Mouse (Mus musculus) spleen, adult 18-20 months (tissue): Measurements from ENCODE around the gene Ucma.

ENCODE experiments used
- DNase-seq, 2 experiments: peaks; one replicate each; pipeline ENCODE4 v3.0.0; 2022; ENCODE audit warnings: mixed read lengths in 2 of 2

The Ucma gene

GRCm38 (mm10) chr2:5007107-5007506, 31.2 kb downstream of the Ucma start:
- DNase-seq = no peak

GRCm38 (mm10) chr2:5011898-5012490, 36.1 kb downstream of the Ucma start:
- DNase-seq = no peak

- peak; percentile 78 to 87 for DNase-seq
These were observed 36.8 kb downstream of the Ucma start, which contains the start of gene Mcm10 for GRCm38 (mm10) chr2:5012491-5013324. Gene Mcm10, minus strand, starts transcription at chr2:5012791.

DNA sequence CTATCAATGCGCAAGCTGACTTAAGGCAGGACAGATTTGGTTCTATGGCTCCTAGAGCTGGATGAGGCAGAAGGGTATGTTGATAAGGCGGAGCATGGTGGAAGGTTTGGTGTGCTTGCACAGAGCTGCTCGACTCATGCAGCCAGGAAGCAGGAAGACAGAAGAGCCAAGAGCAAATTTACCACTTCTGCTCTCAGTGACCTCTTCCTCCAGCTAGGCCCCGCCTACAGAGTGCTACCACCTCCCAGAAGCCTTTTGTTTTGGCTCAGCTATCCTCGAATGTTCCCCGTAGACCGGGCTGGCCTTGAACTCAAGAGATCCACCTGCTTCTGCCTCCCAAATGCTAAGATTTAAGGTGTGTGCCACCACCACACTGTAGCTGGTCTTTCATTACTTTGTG, 38.7 kb downstream of the Ucma start:
- DNase-seq = peak in 1 of 2 experiments; percentile 12

- DNase-seq = no peak
These were observed 39.6 kb downstream of the Ucma start for GRCm38 (mm10) chr2:5015527-5015926.

DNA sequence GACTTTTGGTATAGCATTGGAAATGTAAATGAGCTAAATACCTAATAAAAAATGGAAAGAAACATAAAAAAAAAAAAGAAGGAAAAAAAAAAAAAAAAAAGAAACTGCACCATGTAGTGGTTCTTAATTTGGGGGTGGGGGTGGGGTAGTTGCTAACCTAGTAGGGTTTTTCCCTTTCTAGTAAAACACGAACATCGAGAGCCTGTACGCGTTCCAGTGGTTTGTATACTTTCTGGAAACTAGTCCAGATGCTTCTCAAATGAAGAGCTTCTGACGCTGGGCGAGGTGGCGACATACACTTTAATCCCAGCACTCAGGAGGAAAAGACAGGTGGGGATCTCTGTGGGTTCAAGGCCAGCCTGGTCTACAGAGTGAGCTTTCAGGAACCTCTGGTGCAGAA, 41.0 kb downstream of the Ucma start:
- DNase-seq = no peak

GRCm38 (mm10) chr2:5019708-5020107, 43.8 kb downstream of the Ucma start:
- DNase-seq = no peak

- no peak for DNase-seq
These were observed 47.4 kb downstream of the Ucma start for GRCm38 (mm10) chr2:5023275-5023674.

DNA sequence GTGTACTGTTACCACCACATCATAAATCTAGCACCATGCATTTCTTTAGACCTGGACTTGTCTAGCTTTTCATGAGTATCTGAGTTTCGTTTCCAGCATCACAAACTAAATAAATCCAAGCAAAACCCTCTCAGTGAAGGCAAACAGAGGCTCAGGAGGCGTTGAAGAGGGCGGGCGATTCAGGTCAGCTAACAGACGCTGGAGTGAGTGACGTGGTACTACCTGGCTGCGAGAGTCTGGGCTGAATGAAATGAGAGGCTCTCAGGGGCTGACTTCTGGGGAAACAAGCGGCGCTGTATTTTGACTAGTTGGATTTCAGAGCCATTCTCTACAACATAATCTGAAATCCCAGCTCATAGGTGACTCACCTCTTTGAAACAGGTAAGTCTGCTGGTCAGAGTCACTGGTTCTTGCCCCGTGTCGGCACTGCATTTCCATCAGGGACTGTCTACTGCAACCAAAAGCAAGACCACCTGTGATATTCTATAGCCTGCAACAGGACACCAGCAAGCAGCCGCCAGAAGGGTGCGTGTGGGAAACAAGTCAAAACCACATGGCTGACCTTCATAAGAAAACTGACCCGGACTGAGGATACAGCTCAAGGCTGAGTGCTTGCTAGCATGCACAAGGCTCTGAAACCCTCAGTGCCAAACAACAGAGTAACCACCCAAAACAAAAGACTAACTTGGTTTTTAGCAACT, 47.9 kb downstream of the Ucma start:
- DNase-seq = no peak

DNA sequence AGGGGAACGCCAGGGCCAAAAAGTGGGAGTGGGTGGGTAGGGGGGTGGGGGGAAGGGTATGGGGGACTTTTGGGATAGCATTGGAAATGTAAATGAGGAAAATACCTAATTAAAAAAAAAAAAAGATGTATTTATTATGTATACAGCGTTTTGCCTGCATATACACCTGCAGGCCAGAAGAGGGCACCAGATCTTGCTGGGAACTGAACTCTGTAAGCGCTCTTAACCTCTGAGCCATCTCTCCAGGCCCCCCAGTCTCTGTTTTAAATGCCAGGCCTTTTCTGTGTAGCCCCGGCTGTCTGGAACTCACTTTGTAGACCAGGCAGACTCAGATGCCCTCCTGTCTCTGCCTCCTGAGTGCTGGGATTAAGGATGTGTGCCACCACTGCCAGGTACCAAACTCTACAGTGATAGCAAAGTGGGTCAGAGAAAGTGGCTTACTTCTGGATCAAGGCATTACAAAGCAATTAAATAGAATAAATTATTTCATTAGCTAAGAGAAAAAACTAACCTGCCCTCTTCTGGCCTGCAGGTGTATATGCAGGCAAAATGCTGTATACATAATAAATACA, 49.3 kb downstream of the Ucma start:
- DNase-seq = no peak

GRCm38 (mm10) chr2:5027057-5027456, 51.1 kb downstream of the Ucma start:
- DNase-seq = no peak

DNA sequence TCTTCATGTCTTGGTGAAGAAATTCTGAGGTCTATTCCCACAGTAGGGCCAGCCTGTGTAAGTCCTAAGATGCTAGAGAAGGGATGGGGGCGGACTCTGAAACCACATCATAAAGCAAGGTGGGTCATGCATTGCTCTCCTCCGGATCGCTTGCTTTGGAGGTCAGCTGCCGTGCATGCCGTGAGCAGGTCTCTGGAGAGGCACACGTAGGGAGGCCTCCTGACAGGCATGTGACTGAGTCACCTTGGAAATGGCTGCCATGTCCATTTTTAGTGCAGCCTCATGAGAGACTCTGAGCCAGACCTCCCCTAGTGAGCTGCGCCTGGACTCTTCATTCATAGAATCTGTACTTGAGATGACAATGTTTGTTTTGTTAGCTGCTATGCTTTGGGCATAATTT, 52.1 kb downstream of the Ucma start:
- DNase-seq = no peak

GRCm38 (mm10) chr2:5029808-5030207, 53.9 kb downstream of the Ucma start:
- no peak for DNase-seq

- DNase-seq = no peak
These were observed 55.3 kb downstream of the Ucma start for GRCm38 (mm10) chr2:5031215-5031614.

DNA sequence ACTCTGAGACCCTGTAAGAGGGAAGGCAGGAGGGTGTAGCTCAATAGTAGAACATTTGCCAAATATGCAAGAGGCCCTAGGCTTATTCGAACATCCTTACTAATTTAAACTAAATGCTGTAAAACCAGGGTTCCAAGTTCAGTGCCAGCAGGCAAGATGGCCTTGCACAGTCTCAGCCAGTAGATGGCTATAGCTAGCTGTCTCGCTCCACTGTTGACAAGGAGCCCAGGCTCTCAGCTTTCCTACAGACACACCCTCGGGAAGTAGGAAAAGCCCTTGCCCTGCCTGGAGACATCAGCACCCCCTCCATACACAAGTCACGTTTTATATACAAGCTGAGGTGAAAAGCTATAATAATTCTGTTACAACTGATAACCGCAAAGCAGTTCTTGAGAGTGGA, 56.7 kb downstream of the Ucma start:
- DNase-seq = no peak

- no peak for DNase-seq
These were observed 57.9 kb downstream of the Ucma start for GRCm38 (mm10) chr2:5033546-5034420.

DNA sequence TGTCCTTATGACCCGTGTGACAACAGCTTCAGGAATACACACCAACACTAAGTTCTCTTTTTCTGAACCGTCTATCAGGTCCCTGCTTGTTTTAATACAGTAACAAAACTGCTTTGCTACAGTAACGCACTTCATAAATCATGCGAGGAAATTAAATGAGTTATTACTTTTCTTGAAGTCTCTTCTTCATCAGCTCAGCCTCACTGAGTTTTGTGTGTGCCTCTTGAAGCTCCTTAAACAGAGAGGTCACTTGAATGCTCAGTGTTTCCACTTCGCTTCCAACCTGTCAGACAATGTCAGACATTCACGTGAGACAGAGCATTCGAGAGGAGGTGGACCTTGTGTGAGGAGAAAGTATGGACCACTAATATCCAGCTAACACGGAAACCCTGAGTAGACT, 58.9 kb downstream of the Ucma start:
- no peak for DNase-seq

DNA sequence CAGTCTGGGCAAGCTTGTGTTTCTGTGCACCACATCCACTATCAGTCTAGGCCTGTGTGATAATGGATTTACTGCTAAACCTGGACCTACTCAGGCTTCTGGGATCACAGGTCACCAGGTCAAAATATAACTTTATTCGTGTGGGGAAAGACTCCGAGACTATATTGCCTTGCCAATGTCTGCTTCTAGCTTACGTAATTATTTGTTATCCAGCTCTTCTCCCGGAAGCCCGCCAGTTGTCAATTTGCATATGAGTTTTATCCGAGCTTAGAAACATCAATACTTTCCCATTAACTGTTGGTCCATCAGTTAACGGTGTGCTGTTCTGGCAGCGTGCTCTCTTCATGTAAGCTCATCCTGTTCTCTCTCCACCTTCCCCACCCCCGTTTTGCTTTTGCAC, 59.3 kb downstream of the Ucma start:
- no peak for DNase-seq
